Mouse (Mus musculus) MEL (cell line): ENCODE results near the gene Nuak2. TPM values are rescaled to one million over a fixed set of nuclear protein-coding genes. Genes with fewer than 3 reads are reported as not detected.

Source experiments
- DNase-seq: peaks from one replicate; pipeline ENCODE4 v3.0.0; 2011; ENCODE audit warnings: low read depth, low spot score
- H3K27ac ChIP-seq: 2 replicates; pipeline ENCODE4 v1.5.1; 2012; ENCODE audit warnings: low read depth, mild to moderate bottlenecking, control low read depth, low read length, moderate library complexity; ENCODE audit not compliant: control insufficient read depth
- H3K27me3 ChIP-seq, 2 experiments: fragments of 150-350 bp in 1 of 2; sonication (generic) in 1 of 2; 2 replicates each; pipeline ENCODE4 v1.6.1; 2012; ENCODE audit warnings: low read length in 2 of 2, mild to moderate bottlenecking in 2 of 2, improper control_type of control experiment in 1 of 2, moderate library complexity in 1 of 2; ENCODE audit not compliant: insufficient read depth in 2 of 2, control insufficient read depth in 1 of 2
- H3K36me3 ChIP-seq, 2 experiments: 2 replicates each; pipeline ENCODE4 v1.6.1; 2012 to 2014; ENCODE audit warnings: low read length in 2 of 2, improper control_type of control experiment in 1 of 2, inconsistent platforms in 1 of 2, mild to moderate bottlenecking in 1 of 2; ENCODE audit not compliant: insufficient read depth in 2 of 2, control insufficient read depth in 1 of 2
- H3K4me1 ChIP-seq, 2 experiments: fragments of 150-350 bp in 1 of 2; sonication (generic) in 1 of 2; 2 replicates each; pipeline ENCODE4 v1.6.1; 2012; ENCODE audit warnings: low read length in 2 of 2, improper control_type of control experiment in 1 of 2, mild to moderate bottlenecking in 1 of 2; ENCODE audit not compliant: insufficient read depth in 2 of 2, control insufficient read depth in 1 of 2
- H3K4me3 ChIP-seq, 2 experiments: fragments of 150-350 bp in 1 of 2; sonication (generic) in 1 of 2; 2 replicates each; pipeline ENCODE4 v1.5.1; 2012; ENCODE audit warnings: low read depth in 2 of 2, low read length in 2 of 2, mild to moderate bottlenecking in 2 of 2, moderate library complexity in 2 of 2, control low read depth in 1 of 2, improper control_type of control experiment in 1 of 2; ENCODE audit not compliant: control insufficient read depth in 1 of 2, insufficient read depth in 1 of 2
- H3K79me2 ChIP-seq: 2 replicates; pipeline ENCODE4 v1.6.1; 2012; ENCODE audit warnings: mild to moderate bottlenecking, low read length, moderate library complexity; ENCODE audit not compliant: control insufficient read depth, poor library complexity, insufficient read depth
- H3K9ac ChIP-seq: 2 replicates; pipeline ENCODE4 v1.6.1; 2012; ENCODE audit warnings: low read depth, mild to moderate bottlenecking, control low read depth, low read length, moderate library complexity; ENCODE audit not compliant: control insufficient read depth, poor library complexity, severe bottlenecking
- H3K9me3 ChIP-seq: fragments of 150-350 bp; sonication (generic); replicated peaks from 2 replicates; pipeline ENCODE4 v1.6.1; 2012; ENCODE audit warnings: mild to moderate bottlenecking, low read length, improper control_type of control experiment, moderate library complexity; ENCODE audit not compliant: insufficient read depth
- BHLHE40 ChIP-seq: IDR thresholded peaks from 2 replicates; pipeline ENCODE4 v1.6.1; 2012; ENCODE audit warnings: low read depth, mild to moderate bottlenecking, inconsistent platforms, low read length, improper control_type of control experiment, borderline replicate concordance
- CHD2 ChIP-seq: IDR thresholded peaks from 2 replicates; pipeline ENCODE4 v1.6.1; 2011; ENCODE audit warnings: low read length, improper control_type of control experiment
- CTCF ChIP-seq, 3 experiments: IDR thresholded peaks in 2 of 3; conservative IDR thresholded peaks in 1 of 3; 2 replicates each; pipeline ENCODE4 v1.5.1; 2011 to 2012; ENCODE audit warnings: low read length in 3 of 3, low read depth in 2 of 3, mild to moderate bottlenecking in 2 of 3, improper control_type of control experiment in 1 of 3, inconsistent platforms in 1 of 3, mixed read lengths in 1 of 3, moderate library complexity in 1 of 3; ENCODE audit not compliant: control insufficient read depth in 1 of 3, insufficient read depth in 1 of 3, poor library complexity in 1 of 3, severe bottlenecking in 1 of 3
- E2F4 ChIP-seq: IDR thresholded peaks from 2 replicates; pipeline ENCODE4 v1.6.1; 2011; ENCODE audit warnings: low read depth, low read length, improper control_type of control experiment, borderline replicate concordance
- EP300 ChIP-seq, 2 experiments: IDR thresholded peaks; 2 replicates each; pipeline ENCODE4 v1.6.1; 2011; ENCODE audit warnings: improper control_type of control experiment in 2 of 2, low read length in 2 of 2, low read depth in 1 of 2, mild to moderate bottlenecking in 1 of 2
- ETS1 ChIP-seq: IDR thresholded peaks from 2 replicates; pipeline ENCODE4 v1.6.1; 2012; ENCODE audit warnings: low read depth, mild to moderate bottlenecking, inconsistent platforms, low read length, improper control_type of control experiment, moderate library complexity
- GABPA ChIP-seq: IDR thresholded peaks from 2 replicates; pipeline ENCODE4 v1.6.1; 2012; ENCODE audit warnings: low read depth, mild to moderate bottlenecking, inconsistent platforms, low read length, improper control_type of control experiment, moderate library complexity
- GATA1 ChIP-seq: IDR thresholded peaks from 2 replicates; pipeline ENCODE4 v1.6.1; 2011; ENCODE audit warnings: low read depth, low read length, improper control_type of control experiment
- KAT2A ChIP-seq: conservative IDR thresholded peaks from 2 replicates; pipeline ENCODE4 v1.6.1; 2012; ENCODE audit warnings: low read depth, low read length, improper control_type of control experiment, inconsistent platforms
- MAFK ChIP-seq: IDR thresholded peaks from 2 replicates; pipeline ENCODE4 v1.6.1; 2011; ENCODE audit warnings: low read depth, mild to moderate bottlenecking, low read length, improper control_type of control experiment, borderline replicate concordance
- MAX ChIP-seq: IDR thresholded peaks from 2 replicates; pipeline ENCODE4 v1.6.1; 2011; ENCODE audit warnings: low read length, improper control_type of control experiment
- MEF2A ChIP-seq: IDR thresholded peaks from 2 replicates; pipeline ENCODE4 v1.6.1; 2014; ENCODE audit warnings: low read depth, mild to moderate bottlenecking, inconsistent platforms, low read length, improper control_type of control experiment; ENCODE audit not compliant: poor library complexity, insufficient replicate concordance, severe bottlenecking; ENCODE audit errors: extremely low read depth
- MXI1 ChIP-seq: IDR thresholded peaks from 2 replicates; pipeline ENCODE4 v1.6.1; 2011; ENCODE audit warnings: mild to moderate bottlenecking, low read depth, low read length, improper control_type of control experiment
- MYB ChIP-seq: IDR thresholded peaks from 2 replicates; pipeline ENCODE4 v1.6.1; 2011; ENCODE audit warnings: mild to moderate bottlenecking, low read depth, low read length, improper control_type of control experiment
- MYC ChIP-seq: IDR thresholded peaks from 2 replicates; pipeline ENCODE4 v1.6.1; 2011; ENCODE audit warnings: low read depth, mild to moderate bottlenecking, low read length, improper control_type of control experiment, moderate library complexity
- NELFE ChIP-seq: IDR thresholded peaks from 2 replicates; pipeline ENCODE4 v1.6.1; 2011; ENCODE audit warnings: low read depth, low read length, improper control_type of control experiment
- POLR2A ChIP-seq, 2 experiments: IDR thresholded peaks; 2 replicates each; pipeline ENCODE4 v1.6.1; 2011 to 2012; ENCODE audit warnings: low read length in 2 of 2, mild to moderate bottlenecking in 2 of 2, control low read depth in 1 of 2, improper control_type of control experiment in 1 of 2, low read depth in 1 of 2, moderate library complexity in 1 of 2; ENCODE audit not compliant: control insufficient read depth in 1 of 2, insufficient read depth in 1 of 2, poor library complexity in 1 of 2
- POLR2AphosphoS5 ChIP-seq: IDR thresholded peaks from 2 replicates; pipeline ENCODE4 v1.6.1; 2012; ENCODE audit warnings: low read depth, borderline replicate concordance, mild to moderate bottlenecking, inconsistent platforms, low read length, moderate library complexity, mixed read lengths
- SMC3 ChIP-seq: IDR thresholded peaks from 2 replicates; pipeline ENCODE4 v1.6.1; 2011; ENCODE audit warnings: low read depth, low read length, improper control_type of control experiment
- TBP ChIP-seq: IDR thresholded peaks from 2 replicates; pipeline ENCODE4 v1.8.0; 2011; ENCODE audit warnings: low read depth, low read length, improper control_type of control experiment
- UBTF ChIP-seq: IDR thresholded peaks from 2 replicates; pipeline ENCODE4 v1.6.1; 2012; ENCODE audit warnings: low read depth, mild to moderate bottlenecking, inconsistent platforms, low read length, improper control_type of control experiment, moderate library complexity, borderline replicate concordance; ENCODE audit not compliant: insufficient read depth
- USF1 ChIP-seq: IDR thresholded peaks from 2 replicates; pipeline ENCODE4 v1.6.1; 2014; ENCODE audit warnings: low read depth, mild to moderate bottlenecking, inconsistent platforms, low read length, improper control_type of control experiment, moderate library complexity
- USF2 ChIP-seq, 2 experiments: IDR thresholded peaks; 2 replicates each; pipeline ENCODE4 v1.6.1; 2011 to 2012; ENCODE audit warnings: improper control_type of control experiment in 2 of 2, low read length in 2 of 2, borderline replicate concordance in 1 of 2, inconsistent platforms in 1 of 2, low read depth in 1 of 2, mild to moderate bottlenecking in 1 of 2; ENCODE audit not compliant: insufficient read depth in 1 of 2
- ZC3H11A ChIP-seq: IDR thresholded peaks from 2 replicates; pipeline ENCODE4 v1.6.1; 2012; ENCODE audit warnings: low read depth, mild to moderate bottlenecking, inconsistent platforms, low read length, improper control_type of control experiment
- ZMIZ1 ChIP-seq: IDR thresholded peaks from 2 replicates; pipeline ENCODE4 v1.6.1; 2012; ENCODE audit warnings: low read depth, mild to moderate bottlenecking, inconsistent platforms, low read length, improper control_type of control experiment, moderate library complexity
- ZNF384 ChIP-seq: IDR thresholded peaks from 2 replicates; pipeline ENCODE4 v1.6.1; 2012; ENCODE audit warnings: low read depth, mild to moderate bottlenecking, inconsistent platforms, low read length, improper control_type of control experiment
- polyA plus RNA-seq, 2 experiments: library from polyadenylated mRNA; stranded (reverse) in 1 of 2; unstranded in 1 of 2; fragments of >175 nt in 1 of 2; fragments of >200 nt in 1 of 2; gene quantifications; 2 replicates each; pipeline versions ENCODE4 v1.2.1 to v1.2.4; 2012; ENCODE audit warnings: low replicate concordance in 2 of 2, low read depth in 1 of 2; ENCODE audit not compliant: insufficient read length in 2 of 2, insufficient read depth in 1 of 2, missing spikeins in 1 of 2
- total RNA-seq: library from RNA; depleted of rRNA; stranded (reverse); fragments of 300-350 nt; gene quantifications from 2 replicates; pipeline ENCODE4 v1.2.3, GENCODE M21; 2012

Gene Nuak2
- total and polyA plus RNA-seq, 3 experiments = 3.0 to 3.2 TPM; not detected in 1

DNA sequence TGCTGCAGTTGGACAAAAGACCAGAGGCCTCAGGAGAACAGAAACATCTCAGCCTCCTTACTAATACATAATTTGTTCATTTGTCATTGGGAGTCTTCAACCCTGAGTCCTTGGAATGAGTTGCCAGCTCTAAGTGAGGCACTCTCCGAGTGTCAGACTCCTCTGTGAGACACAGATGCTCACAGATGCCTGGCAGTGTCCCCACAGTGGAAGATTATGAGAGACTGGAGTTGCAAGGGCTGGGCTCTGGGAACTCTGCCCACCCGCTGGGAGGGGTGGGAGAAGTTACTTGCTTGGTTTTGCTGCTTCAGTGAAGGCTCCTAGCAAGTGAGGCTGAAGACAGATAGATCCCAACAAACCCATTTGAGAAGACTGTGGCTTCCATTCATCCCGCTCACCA lies 19.9 kb upstream of the Nuak2 start:
- TF ChIP-seq GATA1 (no peak), ZNF384 (no peak), CTCF (IDR thresholded peaks at IDR 0.05 in 2 of 3, conservative IDR thresholded peaks at IDR 0.05 in 1 of 3; ENCODE audit: control insufficient read depth in 1 of 3, insufficient read depth in 1 of 3, low read depth in 2 of 3, low read length in 3 of 3, poor library complexity in 1 of 3, severe bottlenecking in 1 of 3) (no peak), BHLHE40 (no peak), EP300 (IDR thresholded peaks at IDR 0.05; ENCODE audit: low read depth in 1 of 2, low read length in 2 of 2) (no peak)
- Histone ChIP-seq H3K9me3 (no peaks in the 10 kb centered on the region), H3K27me3 (peaks cover 4 to 7% of the 10 kb centered on the region in 2 experiments), H3K27ac (no peak overlapping the region), H3K4me3 (no peak overlapping the region), H3K36me3 (no peaks in the 10 kb centered on the region), H3K4me1 (no peaks in the 10 kb centered on the region), H3K79me2 (no peaks in the 10 kb centered on the region), H3K9ac (no peak overlapping the region)
- DNase-seq = no peak

DNA sequence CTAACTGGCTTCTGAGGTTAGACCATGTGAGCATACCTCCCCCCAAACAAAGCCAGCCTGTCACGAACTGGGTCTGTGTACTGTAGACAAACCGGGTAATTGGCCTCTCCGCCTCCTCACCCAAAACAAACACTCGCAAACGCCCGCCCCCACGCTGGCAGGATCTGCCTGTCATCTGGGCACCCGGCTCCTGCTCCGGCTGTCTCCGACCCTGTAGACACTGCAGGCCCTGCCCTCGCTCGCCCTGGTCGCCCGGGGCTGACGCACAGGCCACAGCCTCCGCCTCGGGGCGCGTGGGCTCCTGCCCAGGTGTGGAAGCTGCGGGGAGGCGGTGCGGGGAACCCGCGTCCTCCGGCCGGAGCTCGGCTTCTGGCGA lies 17.5 kb upstream of the Nuak2 start, which contains the start of gene Klhdc8a:
Gene Klhdc8a (plus strand): TSS at position 202 of the 376 bp plus-strand sequence.
- Histone ChIP-seq H3K4me1 (no peaks in the 10 kb centered on the region), H3K27me3 (peaks cover 4 to 7% of the 10 kb centered on the region in 2 experiments), H3K36me3 (no peaks in the 10 kb centered on the region), H3K9me3 (no peaks in the 10 kb centered on the region), H3K9ac (no peak within 1 kb of the TSS), H3K4me3 (no peak within 1 kb of the TSS), H3K27ac (no peak within 1 kb of the TSS), H3K79me2 (no peaks in the 10 kb centered on the region)
- no peak for DNase-seq
- TF ChIP-seq UBTF (no peak), USF1 (no peak), EP300 (IDR thresholded peaks at IDR 0.05; ENCODE audit: low read depth in 1 of 2, low read length in 2 of 2) (no peak), ZC3H11A (no peak), MXI1 (no peak), SMC3 (no peak), NELFE (no peak), E2F4 (no peak), MAX (no peak)

DNA sequence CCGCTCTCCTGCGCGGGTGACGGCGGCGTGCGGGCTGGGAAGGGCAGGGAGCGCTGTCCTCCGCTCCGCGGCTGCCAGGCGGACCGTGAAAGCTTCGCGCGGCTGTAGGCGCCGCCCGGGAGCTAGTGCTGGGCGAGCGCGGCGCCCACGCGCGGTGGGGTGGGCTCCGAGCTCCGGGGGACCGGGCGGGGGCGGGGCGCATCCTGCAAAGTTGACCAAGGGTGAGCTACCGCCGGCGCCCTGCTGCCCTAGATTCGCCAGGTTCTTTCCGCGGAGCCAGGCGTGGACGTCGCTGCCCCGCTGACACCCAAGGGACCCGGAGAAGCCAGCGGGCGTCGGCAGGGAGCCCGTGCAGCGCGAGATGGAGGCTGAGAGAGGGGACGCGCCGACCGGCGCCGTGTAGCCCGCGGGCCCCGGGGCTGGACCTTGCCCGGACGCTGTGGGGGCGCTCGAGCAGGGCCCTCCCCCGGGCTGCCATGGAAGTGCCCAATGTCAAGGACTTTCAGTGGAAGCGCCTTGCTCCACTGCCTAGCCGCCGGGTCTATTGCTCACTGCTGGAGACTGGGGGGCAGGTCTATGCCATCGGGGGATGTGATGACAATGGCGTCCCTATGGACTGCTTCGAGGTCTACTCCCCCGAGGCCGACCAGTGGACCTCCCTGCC lies 17.0 kb upstream of the Nuak2 start:
- Histone ChIP-seq H3K9ac (no peak overlapping the region), H3K4me3 (no peak overlapping the region), H3K9me3 (no peaks in the 10 kb centered on the region), H3K36me3 (no peaks in the 10 kb centered on the region), H3K79me2 (no peaks in the 10 kb centered on the region), H3K4me1 (no peaks in the 10 kb centered on the region), H3K27ac (no peak overlapping the region), H3K27me3 (peaks cover 4 to 7% of the 10 kb centered on the region in 2 experiments)
- no peak for DNase-seq
- TF ChIP-seq USF1 (no peak), POLR2A (IDR thresholded peaks at IDR 0.05; ENCODE audit: control insufficient read depth in 1 of 2, insufficient read depth in 1 of 2, low read depth in 1 of 2, low read length in 2 of 2, poor library complexity in 1 of 2) (no peak), E2F4 (no peak), TBP (no peak), MEF2A (no peak), ZMIZ1 (no peak), KAT2A (no peak), MAFK (no peak), MXI1 (no peak), GABPA (no peak), ETS1 (no peak), USF2 (IDR thresholded peaks at IDR 0.05; ENCODE audit: borderline replicate concordance in 1 of 2, insufficient read depth in 1 of 2, low read depth in 1 of 2, low read length in 2 of 2) (no peak), MYC (no peak), POLR2AphosphoS5 (no peak), MYB (no peak), CHD2 (no peak)
